Mouse (Mus musculus) left cerebral cortex, adult 11 months (tissue): ENCODE measurements at regions not wholly inside any gene's neighbourhood (a gene's known extent, or its start where the extent isn't known, plus 50 kb on each side); places are given as distances from the start of the nearest gene placed in this dataset.

Experiments
- DNase-seq: peaks from one replicate; pipeline ENCODE4 v3.0.0; 2022; ENCODE audit warnings: low spot score

- no peak for DNase-seq
Observed at GRCm38 (mm10) chr8:90762390-90762789, 54.8 kb downstream of the Gm19935 start.

GRCm38 (mm10) chr8:90761947-90762346, 55.2 kb downstream of the Gm19935 start:
- DNase-seq: no peak

GRCm38 (mm10) chr8:90761446-90761845, 55.7 kb downstream of the Gm19935 start:
- DNase-seq: no peak

- no peak for DNase-seq
Observed at GRCm38 (mm10) chr8:90759531-90759930, 57.7 kb downstream of the Gm19935 start.

- DNase-seq: no peak
Observed at GRCm38 (mm10) chr8:90755020-90755419, 62.2 kb downstream of the Gm19935 start.

- no peak for DNase-seq
Observed at GRCm38 (mm10) chr8:90743546-90743945, 73.6 kb downstream of the Gm19935 start.

- DNase-seq: no peak
Observed at GRCm38 (mm10) chr8:90740963-90741733, 76.0 kb downstream of the Gm19935 start.

- peak; percentile 3 for DNase-seq
Observed at GRCm38 (mm10) chr8:90740302-90740962, 76.8 kb downstream of the Gm19935 start.

- no peak for DNase-seq
Observed at GRCm38 (mm10) chr8:90728011-90728410, 89.2 kb downstream of the Gm19935 start.

- no peak for DNase-seq
Observed at GRCm38 (mm10) chr8:90725188-90725587, 92.0 kb downstream of the Gm19935 start.

- DNase-seq: no peak
Observed at GRCm38 (mm10) chr8:90716436-90716835, 100.8 kb downstream of the Gm19935 start.

- peak; percentile 17 for DNase-seq
Observed at GRCm38 (mm10) chr8:90708524-90708923, 108.7 kb downstream of the Gm19935 start.

- no peak for DNase-seq
Observed at GRCm38 (mm10) chr8:90692516-90692915, 124.7 kb downstream of the Gm19935 start.

- DNase-seq: no peak
Observed at GRCm38 (mm10) chr8:90685076-90685475, 132.1 kb downstream of the Gm19935 start.

GRCm38 (mm10) chr8:90670471-90671057, 146.6 kb downstream of the Gm19935 start:
- DNase-seq: no peak

GRCm38 (mm10) chr8:90669396-90669795, 147.8 kb downstream of the Gm19935 start:
- no peak for DNase-seq

- DNase-seq: no peak
Observed at GRCm38 (mm10) chr8:90659066-90659465, 158.1 kb downstream of the Gm19935 start.

GRCm38 (mm10) chr8:90657641-90658051, 159.5 kb downstream of the Gm19935 start:
- DNase-seq: peak; percentile 64

GRCm38 (mm10) chr8:90657116-90657515, 160.1 kb downstream of the Gm19935 start:
- DNase-seq: no peak

- DNase-seq: no peak
Observed at GRCm38 (mm10) chr8:90656436-90657090, 160.6 kb downstream of the Gm19935 start.

- no peak for DNase-seq
Observed at GRCm38 (mm10) chr8:90654786-90655185, 162.4 kb downstream of the Gm19935 start.

GRCm38 (mm10) chr8:90642392-90642791, 174.8 kb downstream of the Gm19935 start:
- DNase-seq: no peak

- no peak for DNase-seq
Observed at GRCm38 (mm10) chr8:90636770-90637169, 180.4 kb downstream of the Gm19935 start.
